Mouse (Mus musculus) liver, postnatal 0 days (tissue): ENCODE results near the gene Zfp64. TPM values are rescaled to one million over a fixed set of nuclear protein-coding genes. Genes with fewer than 3 reads are reported as not detected.
A peak's percentile ranks its signal among the peaks of the same experiment; 100 is the strongest.

Source experiments
- ATAC-seq: fragments of 200-750 bp; cut with Nextera tagmentation; 2 replicates; pipeline ENCODE4 v1.8.0; 2017; ENCODE audit warnings: mild to moderate bottlenecking, moderate library complexity
- DNase-seq: peaks from one replicate; pipeline ENCODE4 v3.0.0-alpha.2; 2016
- H3K27ac ChIP-seq: fragments of 300-500 bp; sonication (generic); 2 replicates; pipeline ENCODE4 v1.5.1; 2014; ENCODE audit warnings: antibody characterized with exemption, moderate library complexity, mild to moderate bottlenecking, low read depth
- H3K27me3 ChIP-seq: fragments of 300-500 bp; sonication (generic); 2 replicates; pipeline ENCODE4 v1.6.1; 2014; ENCODE audit warnings: low read length, control low read depth, mixed read lengths; ENCODE audit not compliant: insufficient read depth
- H3K36me3 ChIP-seq: fragments of 300-500 bp; sonication (generic); replicated peaks from 2 replicates; pipeline ENCODE4 v1.6.1; 2014; ENCODE audit warnings: mild to moderate bottlenecking, control low read depth, low read length, moderate library complexity, mixed read lengths; ENCODE audit not compliant: insufficient read depth
- H3K4me1 ChIP-seq: fragments of 300-500 bp; sonication (generic); 2 replicates; pipeline ENCODE4 v1.6.1; 2014; ENCODE audit warnings: antibody characterized with exemption, mild to moderate bottlenecking, control low read depth; ENCODE audit not compliant: insufficient read depth
- H3K4me2 ChIP-seq: fragments of 300-500 bp; sonication (generic); 2 replicates; pipeline ENCODE4 v1.6.1; 2014; ENCODE audit warnings: low read depth, mild to moderate bottlenecking, low read length, moderate library complexity, mixed read lengths
- H3K4me3 ChIP-seq: fragments of 300-500 bp; sonication (generic); 2 replicates; pipeline ENCODE4 v1.5.1; 2014; ENCODE audit warnings: low read depth, low read length
- H3K9ac ChIP-seq: fragments of 300-500 bp; sonication (generic); replicated peaks from 2 replicates; pipeline ENCODE4 v1.6.1; 2014; ENCODE audit warnings: mild to moderate bottlenecking, moderate library complexity
- H3K9me3 ChIP-seq: fragments of 300-500 bp; sonication (generic); 2 replicates; pipeline ENCODE4 v1.6.1; 2016; ENCODE audit warnings: mild to moderate bottlenecking, control low read depth, low read length, mixed read lengths
- CTCF ChIP-seq: sonication (generic); IDR thresholded peaks from 2 replicates; pipeline ENCODE4 v1.5.1; 2016; ENCODE audit warnings: antibody characterized with exemption, low read depth
- EP300 ChIP-seq: IDR thresholded peaks from 2 replicates; pipeline ENCODE4 v1.6.1; 2016; ENCODE audit warnings: antibody characterized with exemption, low read depth, mild to moderate bottlenecking
- WGBS: fragments of 180-500 bp; shearing (Covaris S2); extraction: QIAGEN DNeasy Blood & Tissue Kit; methylation state at CpG from one replicate; pipeline ENCODE4 v1.1.7; 2014; ENCODE audit not compliant: insufficient replicate concordance; 5-methylcytosine and 5-hydroxymethylcytosine counted together
- polyA plus RNA-seq: library from polyadenylated mRNA; unstranded; fragments of >200 nt; fragmentation: Nextera tagmentation; extraction: Ambion mirVana; gene quantifications from 2 replicates; pipeline ENCODE4 v1.2.1, GENCODE M21; 2015

Gene Zfp64
- polyA plus RNA-seq, 1 experiment from 2014 or later = 7.1 TPM

DNA sequence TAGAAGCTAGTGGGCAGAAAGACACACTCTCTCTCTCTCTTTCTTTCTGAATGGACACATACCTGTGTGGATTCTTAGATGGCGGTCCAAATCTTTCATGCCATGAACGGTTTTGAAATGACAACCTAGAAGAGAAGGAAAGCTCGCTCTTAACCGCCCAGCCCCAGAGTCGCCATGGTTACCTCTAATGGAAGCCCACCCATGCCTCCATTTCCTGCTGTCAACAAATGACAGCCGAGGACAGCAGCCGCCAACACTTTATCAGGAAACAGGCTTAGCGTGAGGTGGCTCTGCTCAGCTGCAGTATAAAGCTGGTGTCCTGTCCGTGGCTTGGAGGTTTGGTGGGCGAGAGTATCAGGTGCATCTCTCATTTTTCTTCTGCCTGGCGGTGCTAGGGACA is 49.4 kb downstream of the Zfp64 start:
- Histone ChIP-seq H3K9ac (no peak overlapping the region), H3K4me2 (no peak overlapping the region), H3K36me3 (no peaks in the 10 kb centered on the region), H3K4me3 (no peak overlapping the region), H3K4me1 (no peaks in the 10 kb centered on the region), H3K9me3 (no peaks in the 10 kb centered on the region), H3K27me3 (peaks cover 10% of the 10 kb centered on the region), H3K27ac (no peak overlapping the region)
- ATAC-seq (no peak), DNase-seq (no peak)
- 32% methylated on average over 11 of the region's 11 CpGs for WGBS
- no peak for TF ChIP-seq EP300
- no peak for TF ChIP-seq CTCF

DNA sequence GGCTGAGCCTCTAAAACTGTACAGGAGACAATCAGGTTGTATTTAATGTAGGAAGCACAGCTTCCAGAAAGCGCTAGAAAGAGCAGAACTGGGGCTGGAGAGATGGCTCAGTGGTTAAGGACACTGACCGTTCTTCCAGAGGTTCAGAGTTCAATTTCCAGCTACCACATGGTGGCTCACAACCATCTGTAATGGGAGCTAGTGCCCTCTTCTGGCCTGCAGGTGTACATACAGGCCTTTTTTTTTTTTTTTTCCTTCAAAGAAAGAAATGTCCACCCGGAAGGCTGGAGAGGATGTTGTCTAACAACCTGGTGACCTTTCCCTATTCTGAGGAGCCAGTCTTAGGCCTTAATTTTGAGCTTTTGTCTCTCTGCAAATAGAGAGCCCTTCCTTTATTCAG is 50.5 kb downstream of the Zfp64 start:
- no peak overlapping the region for H3K4me3 ChIP-seq
- no peak overlapping the region for H3K4me2 ChIP-seq
- 72% methylated on average over 3 of the region's 3 CpGs for WGBS
- H3K36me3 ChIP-seq = no peaks in the 10 kb centered on the region
- ATAC-seq = no peak
- no peak overlapping the region for H3K9ac ChIP-seq
- DNase-seq = no peak
- H3K27me3 ChIP-seq = no peaks in the 10 kb centered on the region
- no peaks in the 10 kb centered on the region for H3K9me3 ChIP-seq
- H3K4me1 ChIP-seq = no peaks in the 10 kb centered on the region
- TF ChIP-seq CTCF (peak; percentile 48), EP300 (no peak)
- no peak overlapping the region for H3K27ac ChIP-seq

- DNase-seq = peak; percentile 66
- H3K4me3 ChIP-seq = no peak overlapping the region
- no peaks in the 10 kb centered on the region for H3K9me3 ChIP-seq
- H3K36me3 ChIP-seq = no peaks in the 10 kb centered on the region
- H3K27me3 ChIP-seq = no peaks in the 10 kb centered on the region
- no peak overlapping the region for H3K9ac ChIP-seq
- no peak for TF ChIP-seq EP300
- TF ChIP-seq CTCF = peak; percentile 86
- H3K4me2 ChIP-seq = no peak overlapping the region
- no peaks in the 10 kb centered on the region for H3K4me1 ChIP-seq
- ATAC-seq = peak; percentile 44; the same call in 1 of the 2 replicates
- WGBS = 12% methylated on average over 9 of the region's 9 CpGs
- no peak overlapping the region for H3K27ac ChIP-seq
Observed at GRCm38 (mm10) chr2:168904188-168904587, 51.2 kb downstream of the Zfp64 start.

DNA sequence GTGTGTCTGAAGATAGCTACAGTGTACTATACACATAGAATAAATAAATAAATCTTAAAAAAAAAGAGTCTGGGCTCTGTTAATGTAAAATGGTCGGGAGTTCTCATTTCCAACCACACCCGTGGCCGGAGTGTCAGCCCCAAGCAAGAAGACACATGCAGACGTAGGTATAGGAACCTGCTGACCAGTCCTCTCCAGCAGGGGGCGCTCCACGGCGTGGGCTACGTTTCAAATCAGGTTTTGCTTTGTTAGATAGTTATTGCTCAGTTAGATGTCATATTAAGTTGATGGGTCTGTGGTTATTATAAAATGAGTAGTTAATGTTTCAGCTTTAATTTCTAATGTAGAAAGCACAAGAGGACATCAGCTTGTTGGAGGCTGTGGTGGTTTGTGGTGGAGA is 52.8 kb downstream of the Zfp64 start:
- no peak overlapping the region for H3K27ac ChIP-seq
- no peak overlapping the region for H3K4me2 ChIP-seq
- TF ChIP-seq EP300 = no peak
- peak; percentile 81 for TF ChIP-seq CTCF
- H3K9me3 ChIP-seq = no peaks in the 10 kb centered on the region; the same call in 1 of the 2 replicates
- H3K36me3 ChIP-seq = no peaks in the 10 kb centered on the region
- no peak overlapping the region for H3K9ac ChIP-seq
- DNase-seq (peak; percentile 67), ATAC-seq (no peak)
- no peaks in the 10 kb centered on the region for H3K4me1 ChIP-seq
- H3K27me3 ChIP-seq = no peaks in the 10 kb centered on the region
- 15% methylated on average over 8 of the region's 8 CpGs for WGBS
- H3K4me3 ChIP-seq = no peak overlapping the region

DNA sequence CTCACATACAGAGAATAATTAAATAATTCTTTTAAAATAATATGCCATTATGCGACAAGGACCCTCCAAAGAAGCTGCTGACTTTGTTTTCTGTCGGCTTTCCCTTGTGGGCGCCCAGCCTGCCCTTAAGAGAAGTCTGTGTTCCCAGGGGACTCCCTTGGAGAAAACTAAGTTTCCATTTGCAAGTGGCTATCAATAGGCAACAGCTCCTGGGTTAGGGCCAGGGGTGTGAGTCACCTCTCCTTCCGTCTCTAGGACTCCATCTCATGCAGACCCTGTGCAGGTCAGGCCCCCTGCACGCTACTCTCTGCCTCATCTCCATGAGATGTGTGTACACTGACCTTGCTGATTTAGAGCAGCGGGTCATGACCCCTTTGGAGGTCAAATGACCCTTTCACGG is 57.5 kb downstream of the Zfp64 start:
- H3K27me3 ChIP-seq = no peaks in the 10 kb centered on the region
- no peak for TF ChIP-seq EP300
- no peaks in the 10 kb centered on the region for H3K36me3 ChIP-seq
- no peak overlapping the region for H3K4me3 ChIP-seq
- H3K9me3 ChIP-seq = no peaks in the 10 kb centered on the region; the same call in 1 of the 2 replicates
- DNase-seq = no peak
- H3K9ac ChIP-seq = no peak overlapping the region
- no peak for ATAC-seq
- no peak overlapping the region for H3K27ac ChIP-seq
- no peak overlapping the region for H3K4me2 ChIP-seq
- H3K4me1 ChIP-seq = no peaks in the 10 kb centered on the region
- WGBS = 71% methylated on average over 7 of the region's 7 CpGs

- DNase-seq (no peak), ATAC-seq (no peak)
- Histone ChIP-seq H3K4me2 (no peak overlapping the region), H3K9ac (no peak overlapping the region), H3K4me3 (no peak overlapping the region), H3K4me1 (no peaks in the 10 kb centered on the region), H3K27ac (no peak overlapping the region), H3K27me3 (no peaks in the 10 kb centered on the region), H3K9me3 (no peaks in the 10 kb centered on the region; the same call in 1 of the 2 replicates), H3K36me3 (no peaks in the 10 kb centered on the region)
- TF ChIP-seq CTCF = no peak
- no peak for TF ChIP-seq EP300
- 87% methylated on average over 8 of the region's 8 CpGs for WGBS
Observed at GRCm38 (mm10) chr2:168895531-168895930, 59.9 kb downstream of the Zfp64 start.

DNA sequence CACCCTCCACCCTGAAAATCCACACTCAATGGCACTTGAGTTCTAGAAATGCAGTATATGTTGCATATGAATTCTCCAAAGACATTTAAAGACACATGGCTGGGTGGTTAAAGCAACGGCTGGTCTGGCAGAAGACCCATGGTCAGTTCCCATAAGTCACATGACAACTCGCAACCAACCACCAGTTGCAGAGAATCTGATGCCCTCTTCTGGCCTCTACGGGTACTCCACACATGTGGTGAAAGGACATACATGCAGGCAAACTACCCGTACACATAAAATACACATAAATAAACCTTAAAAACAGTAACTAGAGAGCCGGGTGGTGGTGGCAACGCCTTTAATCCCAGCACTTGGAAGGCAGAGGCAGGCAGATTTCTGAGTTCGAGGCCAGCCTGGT is 60.6 kb downstream of the Zfp64 start:
- no peaks in the 10 kb centered on the region for H3K27me3 ChIP-seq
- H3K9me3 ChIP-seq = no peaks in the 10 kb centered on the region; the same call in 1 of the 2 replicates
- H3K4me2 ChIP-seq = no peak overlapping the region
- ATAC-seq = no peak
- TF ChIP-seq CTCF (peak; percentile 12; the same call in 1 of the 2 replicates), EP300 (no peak)
- H3K36me3 ChIP-seq = no peaks in the 10 kb centered on the region
- 81% methylated on average over 7 of the region's 7 CpGs for WGBS
- H3K9ac ChIP-seq = no peak overlapping the region
- H3K4me3 ChIP-seq = no peak overlapping the region
- H3K4me1 ChIP-seq = no peaks in the 10 kb centered on the region
- DNase-seq = no peak
- no peak overlapping the region for H3K27ac ChIP-seq
